Mouse (Mus musculus) gastrocnemius, adult 8-10 months (tissue): ENCODE data around the gene Nudt14. TPM values are rescaled to one million over a fixed set of nuclear protein-coding genes. Genes with fewer than 3 reads are reported as not detected.

Source experiments
- DNase-seq, 2 experiments: peaks; one replicate each; pipeline ENCODE4 v3.0.0; 2022; ENCODE audit warnings: low spot score in 2 of 2
- total RNA-seq, 4 experiments: library from RNA; stranded (reverse); gene quantifications; 2 replicates each; pipeline ENCODE4 v1.2.4; 2022

The Nudt14 gene
- total RNA-seq, 4 experiments from 2014 or later = 5.2 to 8.8 (median 7.5) TPM

- DNase-seq = peak; percentile 72 to 77
These were observed 8.3 kb upstream of the Nudt14 start for GRCm38 (mm10) chr12:112950040-112950760.

GRCm38 (mm10) chr12:112947307-112947706 lies 5.4 kb upstream of the Nudt14 start:
- DNase-seq = no peak

GRCm38 (mm10) chr12:112943669-112944068 lies 1.7 kb upstream of the Nudt14 start:
- DNase-seq = no peak

- DNase-seq = peak in 1 of 2 experiments; percentile 36
These were observed 658 bp downstream of the Nudt14 start for GRCm38 (mm10) chr12:112941156-112941775.

- DNase-seq = no peak
These were observed 1.2 kb downstream of the Nudt14 start for GRCm38 (mm10) chr12:112940710-112941109.

- no peak for DNase-seq
These were observed 1.7 kb downstream of the Nudt14 start for GRCm38 (mm10) chr12:112940238-112940637.

- DNase-seq = no peak
These were observed 2.9 kb downstream of the Nudt14 start for GRCm38 (mm10) chr12:112938873-112939565.

GRCm38 (mm10) chr12:112938366-112938765 lies 3.6 kb downstream of the Nudt14 start:
- no peak for DNase-seq

- DNase-seq = no peak
These were observed 4.0 kb downstream of the Nudt14 start for GRCm38 (mm10) chr12:112937906-112938305.

GRCm38 (mm10) chr12:112932647-112933046 lies 9.3 kb downstream of the Nudt14 start:
- peak; percentile 50 to 72 for DNase-seq

- peak; percentile 64 to 78 for DNase-seq
These were observed 12.2 kb downstream of the Nudt14 start, which contains the start of gene Jag2 for GRCm38 (mm10) chr12:112929562-112930352. Gene Jag2, minus strand, starts transcription at chr12:112929776.

GRCm38 (mm10) chr12:112928401-112929241 lies 13.3 kb downstream of the Nudt14 start:
- no peak for DNase-seq

GRCm38 (mm10) chr12:112927265-112927664 lies 14.7 kb downstream of the Nudt14 start:
- no peak for DNase-seq

- no peak for DNase-seq
These were observed 16.0 kb downstream of the Nudt14 start for GRCm38 (mm10) chr12:112925950-112926349.

GRCm38 (mm10) chr12:112922541-112922940 lies 19.4 kb downstream of the Nudt14 start:
- DNase-seq = no peak

GRCm38 (mm10) chr12:112921518-112921917 lies 20.4 kb downstream of the Nudt14 start:
- DNase-seq = no peak

GRCm38 (mm10) chr12:112917906-112918305 lies 24.0 kb downstream of the Nudt14 start:
- DNase-seq = no peak

- no peak for DNase-seq
These were observed 24.4 kb downstream of the Nudt14 start for GRCm38 (mm10) chr12:112917486-112917885.

GRCm38 (mm10) chr12:112916698-112917400 lies 25.1 kb downstream of the Nudt14 start:
- DNase-seq = peak; percentile 73 to 85

- no peak for DNase-seq
These were observed 26.3 kb downstream of the Nudt14 start for GRCm38 (mm10) chr12:112915587-112915986.
